ENCODE assay signal across 9 mouse cellular contexts in the genomic region with DNA sequence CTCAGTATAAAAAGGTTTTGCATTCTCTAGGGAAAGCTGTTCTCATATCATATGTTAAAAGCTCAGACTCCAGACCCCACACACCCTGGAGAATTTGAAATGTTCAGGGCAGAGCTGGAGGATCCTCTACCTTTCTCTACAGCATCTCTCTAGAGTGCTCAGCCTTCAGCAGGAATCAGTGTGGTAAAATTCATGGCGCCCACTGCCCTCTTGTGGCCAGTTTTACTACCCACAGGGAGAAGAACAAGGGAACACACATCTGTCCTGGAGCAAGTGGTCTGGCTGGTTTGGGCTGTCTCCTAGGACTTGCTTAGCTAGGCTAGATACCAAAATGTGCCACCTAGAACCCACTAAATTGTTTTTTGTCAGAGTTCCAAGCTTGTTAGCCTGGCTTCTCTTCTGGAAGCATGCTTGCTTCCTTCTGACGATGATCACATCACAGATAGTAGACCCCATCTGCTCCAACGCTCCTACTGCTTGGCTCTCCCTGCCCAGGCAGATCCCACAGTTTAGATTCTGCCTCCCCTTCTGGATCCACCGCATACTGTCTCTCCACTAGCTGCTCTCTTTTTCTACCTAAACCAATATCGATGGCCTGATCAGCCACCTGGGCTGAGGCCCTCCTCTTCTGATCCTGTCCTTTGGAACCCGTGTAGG. TPM values are rescaled to one million over a fixed set of nuclear protein-coding genes. Genes with fewer than 3 reads are reported as not detected.
DNase-seq lines count a peak whose midpoint lies in the region; ATAC-seq and TF ChIP-seq lines count a peak whose summit lies in the region.
"Had no signal": no experiment of that assay in that cellular context is flagged by ENCODE, and none has a peak within 500 bp of the region (broad histone marks: within the 10 kb centered on the region; RNA-seq: fewer than 3 reads in every experiment).

No protein-coding gene starts in this region.

- H3K4me3 ChIP-seq in bone marrow macrophage, adult 2 months (ENCODE audit: insufficient read depth, low read length) = no peak overlapping the region
- no peak overlapping the region for H3K4me3 ChIP-seq in embryonic facial prominence, embryonic 15.5 days (replicated peaks)
- H3K4me3 ChIP-seq in heart, embryonic 10.5 days = no peak overlapping the region
- no peak overlapping the region for H3K4me3 ChIP-seq in kidney, embryonic 15.5 days (replicated peaks)
- no peak overlapping the region for H3K4me3 ChIP-seq in limb, embryonic 15.5 days
- H3K4me3 ChIP-seq: embryonic facial prominence, embryonic 13.5 days had no signal

- no peaks in the 10 kb centered on the region for H3K27me3 ChIP-seq in embryonic facial prominence, embryonic 15.5 days
- H3K27me3 ChIP-seq in heart, embryonic 10.5 days (ENCODE audit: insufficient read depth, poor library complexity, severe bottlenecking) = no peaks in the 10 kb centered on the region
- H3K27me3 ChIP-seq in kidney, embryonic 15.5 days = no peaks in the 10 kb centered on the region
- no peaks in the 10 kb centered on the region for H3K27me3 ChIP-seq in limb, embryonic 15.5 days
- no peaks in the 10 kb centered on the region for H3K27me3 ChIP-seq in splenic B cell, adult 2 months (ENCODE audit: control insufficient read depth, insufficient read depth, low read length, poor library complexity, severe bottlenecking)
- H3K27me3 ChIP-seq: embryonic facial prominence, embryonic 13.5 days had no signal

- peak; percentile 63 for TF ChIP-seq CTCF in bone marrow macrophage, adult 2 months (IDR thresholded peaks at IDR 0.05; ENCODE audit: low read depth, low read length)

- peaks cover 16% of the 10 kb centered on the region for H3K4me1 ChIP-seq in bone marrow macrophage, adult 2 months (ENCODE audit: control insufficient read depth, insufficient read depth, low read length)
- H3K4me1 ChIP-seq in embryonic facial prominence, embryonic 15.5 days = 0 out of 2 replicates have a peak, but pooled peaks cover under 1% of the 10 kb centered on the region
- H3K4me1 ChIP-seq in heart, embryonic 10.5 days = peaks cover 5% of the 10 kb centered on the region; the same call in 1 of the 2 replicates
- peaks cover 12% of the 10 kb centered on the region for H3K4me1 ChIP-seq in kidney, embryonic 15.5 days
- peaks cover 11% of the 10 kb centered on the region; the same call in 1 of the 2 replicates for H3K4me1 ChIP-seq in limb, embryonic 15.5 days
- H3K4me1 ChIP-seq: embryonic facial prominence, embryonic 13.5 days had no signal

- no peaks in the 10 kb centered on the region for H3K9me3 ChIP-seq in embryonic facial prominence, embryonic 15.5 days (replicated peaks)
- H3K9me3 ChIP-seq in heart, embryonic 10.5 days = no peaks in the 10 kb centered on the region
- no peaks in the 10 kb centered on the region for H3K9me3 ChIP-seq in kidney, embryonic 15.5 days (replicated peaks)
- no peaks in the 10 kb centered on the region for H3K9me3 ChIP-seq in limb, embryonic 15.5 days
- H3K9me3 ChIP-seq: embryonic facial prominence, embryonic 13.5 days had no signal

- no peak for TF ChIP-seq POLR2A in bone marrow macrophage, adult 2 months (IDR thresholded peaks at IDR 0.05; ENCODE audit: borderline replicate concordance, low read depth, low read length)

- WGBS in embryonic facial prominence, embryonic 15.5 days = 61% methylated on average over 6 of the region's 6 CpGs
- WGBS in heart, embryonic 10.5 days = 67% methylated on average over 6 of the region's 6 CpGs
- WGBS in kidney, embryonic 15.5 days = 71% methylated on average over 6 of the region's 6 CpGs
- WGBS in limb, embryonic 15.5 days = 56% methylated on average over 6 of the region's 6 CpGs

- H3K9ac ChIP-seq in embryonic facial prominence, embryonic 15.5 days = no peak overlapping the region
- no peak overlapping the region for H3K9ac ChIP-seq in kidney, embryonic 15.5 days
- H3K9ac ChIP-seq in limb, embryonic 15.5 days = no peak overlapping the region
- H3K9ac ChIP-seq: embryonic facial prominence, embryonic 13.5 days had no signal

- no peaks in the 10 kb centered on the region for H3K36me3 ChIP-seq in embryonic facial prominence, embryonic 15.5 days
- no peaks in the 10 kb centered on the region for H3K36me3 ChIP-seq in heart, embryonic 10.5 days
- H3K36me3 ChIP-seq in kidney, embryonic 15.5 days = no peaks in the 10 kb centered on the region
- H3K36me3 ChIP-seq in limb, embryonic 15.5 days = no peaks in the 10 kb centered on the region
- no peaks in the 10 kb centered on the region for H3K36me3 ChIP-seq in splenic B cell, adult 2 months (ENCODE audit: control insufficient read depth, insufficient read depth, low read length, poor library complexity, severe bottlenecking)
- H3K36me3 ChIP-seq: embryonic facial prominence, embryonic 13.5 days had no signal

- H3K27ac ChIP-seq in bone marrow macrophage, adult 2 months (ENCODE audit: insufficient read depth, low read depth, low read length) = no peak overlapping the region
- no peak overlapping the region for H3K27ac ChIP-seq in embryonic facial prominence, embryonic 15.5 days (replicated peaks)
- no peak overlapping the region for H3K27ac ChIP-seq in heart, embryonic 10.5 days
- no peak overlapping the region for H3K27ac ChIP-seq in kidney, embryonic 15.5 days
- H3K27ac ChIP-seq in limb, embryonic 15.5 days = no peak overlapping the region
- H3K27ac ChIP-seq: embryonic facial prominence, embryonic 13.5 days had no signal

- ATAC-seq in embryonic facial prominence, embryonic 15.5 days (ENCODE audit: insufficient number of reproducible peaks, low FRiP score, low TSS enrichment, low read depth) = 0 out of 2 replicates have a peak, but pooled peaks have one; percentile 46
- ATAC-seq in kidney, embryonic 15.5 days (replicated peaks; ENCODE audit: low FRiP score) = peak; percentile 86
- peak; percentile 55; the same call in 1 of the 2 replicates for ATAC-seq in limb, embryonic 15.5 days (ENCODE audit: insufficient number of reproducible peaks, low FRiP score, low TSS enrichment, low read depth)

- H3K4me2 ChIP-seq in embryonic facial prominence, embryonic 15.5 days (replicated peaks) = no peak overlapping the region
- no peak overlapping the region for H3K4me2 ChIP-seq in kidney, embryonic 15.5 days
- no peak overlapping the region for H3K4me2 ChIP-seq in limb, embryonic 15.5 days
- H3K4me2 ChIP-seq: embryonic facial prominence, embryonic 13.5 days had no signal

- DNase-seq in CD4-positive helper T cell, adult 2 months (ENCODE audit: low read depth, low spot score) = peak; percentile 66
- peak; percentile 84 for DNase-seq in heart, embryonic 10.5 days (ENCODE audit: low spot score)
- peak; percentile 77 for DNase-seq in naive thymus-derived CD4-positive, alpha-beta T cell, adult 2 months (ENCODE audit: low read depth)
- DNase-seq in splenic B cell, adult 2 months (ENCODE audit: low read depth, low spot score) = peak; percentile 76

RNA-seq across cellular contexts. Expression of a gene that starts 31.3 kb away (rescaled TPM):
- polyA plus RNA-seq in bone marrow macrophage, adult 2 months (2012; ENCODE audit: insufficient read depth, insufficient read length, missing spikeins) = 5.5 and 7.3 TPM in 2 replicates
- 9.0 and 9.4 TPM in 2 replicates for polyA plus RNA-seq in embryonic facial prominence, embryonic 15.5 days (2015; fragmentation: Nextera tagmentation; extraction: Ambion mirVana)
- 16.7 and 18.6 TPM in 2 replicates for polyA plus RNA-seq in heart, embryonic 10.5 days (2016; fragmentation: Nextera tagmentation; extraction: Ambion mirVana)
- polyA plus RNA-seq in kidney, embryonic 15.5 days (2015; fragmentation: Nextera tagmentation; extraction: Ambion mirVana) = 13.3 and 15.5 TPM in 2 replicates
- 6.8 and 9.0 TPM in 2 replicates for polyA plus RNA-seq in limb, embryonic 15.5 days (2015; fragmentation: Nextera tagmentation; extraction: Ambion mirVana)
